Mouse (Mus musculus): ENCODE data around the gene Pde4dip.

DNA sequence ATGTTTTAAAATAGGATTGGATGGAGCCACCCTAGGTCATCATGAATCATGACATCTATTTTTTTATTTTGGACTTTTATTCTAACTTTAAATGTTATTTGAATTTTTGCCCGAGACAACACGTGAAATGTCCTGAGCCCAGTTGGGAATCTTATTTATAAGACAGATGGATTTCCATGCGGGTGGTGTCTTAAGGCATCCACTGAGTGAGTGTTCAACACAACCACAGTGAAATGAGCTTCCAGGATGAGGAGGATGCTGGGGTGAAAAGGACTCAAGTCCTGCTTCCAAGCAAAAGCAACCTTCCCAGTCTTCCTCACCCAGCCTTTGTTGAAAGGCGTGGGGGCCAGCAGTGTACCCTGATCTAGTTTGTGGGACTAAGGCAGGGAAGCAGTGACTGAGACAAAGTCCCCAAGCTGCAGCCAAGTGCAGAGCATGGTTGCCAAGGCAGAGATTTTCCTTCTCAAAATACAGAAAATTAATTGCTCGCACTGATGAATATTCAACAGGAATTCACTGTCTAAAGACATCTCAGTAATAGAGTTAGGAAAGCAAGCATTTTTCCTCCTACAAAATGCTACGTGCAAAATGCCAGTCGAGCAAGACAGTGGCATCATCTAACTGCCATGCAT is 27.6 kb downstream of the Pde4dip start:
- no peak for TF ChIP-seq GATA1 (IDR thresholded peaks at IDR 0.05; ENCODE audit: low read length)
- no peak for TF ChIP-seq TAL1 (IDR thresholded peaks at IDR 0.05; ENCODE audit: low read length)

Data from erythroblast, embryonic 14.5 days (primary cell).